Mouse (Mus musculus): ENCODE data around the gene Tlr9.

Gene Tlr9

DNA sequence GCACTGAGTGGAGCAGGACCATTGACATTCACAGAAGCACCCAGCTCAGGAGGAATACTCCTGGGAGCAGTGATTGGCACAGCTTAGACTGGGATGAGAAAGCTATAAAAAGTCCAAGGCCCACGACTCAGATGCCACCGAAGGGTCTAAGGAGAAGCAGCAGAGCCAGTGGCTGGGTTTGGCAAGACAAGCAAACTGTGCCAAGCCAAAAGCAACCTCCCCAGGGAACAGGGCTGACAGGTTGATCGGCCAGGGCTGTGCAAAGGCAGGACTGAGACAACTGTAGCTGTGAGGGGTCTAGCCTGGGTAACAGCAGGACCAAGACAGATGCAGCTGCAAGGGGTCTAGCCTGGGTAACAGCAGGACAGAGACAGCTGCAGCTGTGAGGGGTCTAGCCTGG, 10.6 kb downstream of the Tlr9 start:
- in situ Hi-C loops (cut with MboI): no loop called here

DNA sequence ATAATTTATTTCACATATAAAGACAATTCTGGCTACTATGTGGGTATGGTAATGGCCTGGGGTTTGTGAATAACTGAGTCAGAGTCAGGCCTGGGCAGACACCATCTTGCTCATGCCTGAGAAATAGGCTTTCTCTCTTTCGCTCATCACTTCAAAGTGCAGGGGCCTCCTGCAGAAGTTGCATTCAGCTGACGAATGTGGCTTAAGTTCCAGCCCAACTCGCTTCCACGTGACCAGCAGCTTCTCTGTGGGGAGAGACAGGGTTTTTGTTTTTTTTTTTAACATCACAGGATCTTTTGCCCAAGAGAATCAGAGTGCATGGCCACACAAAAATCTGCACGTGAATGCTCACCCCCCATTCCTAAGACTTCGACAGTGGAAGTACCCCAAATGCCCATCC, 11.6 kb downstream of the Tlr9 start:
- in situ Hi-C loops (cut with MboI): no loop called here

DNA sequence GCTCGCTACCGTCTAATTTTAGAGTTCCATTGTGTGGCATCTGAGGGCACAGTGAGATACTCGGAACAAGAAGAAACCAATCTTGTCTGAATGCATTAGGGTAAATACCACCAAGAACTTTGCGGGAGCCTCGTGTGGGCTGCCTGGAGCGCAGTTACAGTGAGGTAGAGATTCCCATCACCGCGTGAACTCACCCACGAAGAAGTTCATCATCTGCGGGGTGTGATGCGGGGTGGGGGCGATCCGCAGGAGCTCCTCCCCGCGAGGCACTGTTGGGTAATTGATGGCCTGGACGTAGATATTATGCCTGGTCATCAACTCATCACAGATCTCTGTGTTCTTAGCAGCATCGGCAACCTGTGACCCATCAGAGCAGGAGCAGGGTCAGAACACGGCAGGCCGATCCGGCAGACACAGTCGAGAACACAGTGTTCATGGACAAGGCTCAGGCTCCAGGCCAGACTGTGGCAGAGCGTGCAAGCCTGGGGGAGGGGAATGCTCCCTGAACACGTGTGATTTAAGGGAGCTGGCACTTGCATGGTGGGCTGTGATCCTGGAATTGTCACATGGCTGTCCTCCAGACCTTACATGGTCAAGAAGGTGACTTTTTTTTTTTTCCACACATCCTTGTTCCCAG, 12.9 kb downstream of the Tlr9 start:
- in situ Hi-C loops (cut with MboI): no loop called here

DNA sequence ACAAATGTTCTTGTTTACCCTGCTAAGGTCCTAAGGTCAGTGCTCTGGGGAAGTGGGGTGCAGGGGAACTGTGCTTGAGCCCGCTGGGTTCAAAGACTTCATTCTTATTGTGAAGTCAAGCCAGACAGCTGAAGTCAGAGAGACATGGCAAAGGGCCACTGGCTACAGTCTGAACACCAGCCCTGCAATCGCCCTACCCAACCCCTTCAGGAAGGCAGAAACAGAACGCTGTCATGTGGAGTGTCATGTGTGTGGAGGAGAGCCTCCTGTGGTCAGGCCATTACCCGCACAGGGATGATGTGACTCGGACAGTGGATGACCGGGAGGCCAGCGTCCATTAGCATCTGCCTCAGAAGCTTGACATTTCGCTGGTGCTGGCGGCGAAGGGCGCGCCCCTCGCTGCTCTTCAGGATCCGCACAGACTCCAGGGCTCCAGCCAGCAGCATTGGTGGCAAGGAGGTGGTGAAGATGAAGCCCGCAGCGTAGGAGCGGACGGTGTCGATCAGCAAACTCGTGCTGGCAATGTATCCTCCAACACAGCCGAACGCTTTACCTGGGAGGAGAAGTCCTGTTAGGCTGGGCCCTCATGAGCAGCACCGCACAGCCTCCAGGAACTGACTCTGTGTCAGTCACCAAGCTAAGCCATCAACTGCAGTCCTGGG, 13.9 kb downstream of the Tlr9 start:
- in situ Hi-C loops (cut with MboI): no loop called here

DNA sequence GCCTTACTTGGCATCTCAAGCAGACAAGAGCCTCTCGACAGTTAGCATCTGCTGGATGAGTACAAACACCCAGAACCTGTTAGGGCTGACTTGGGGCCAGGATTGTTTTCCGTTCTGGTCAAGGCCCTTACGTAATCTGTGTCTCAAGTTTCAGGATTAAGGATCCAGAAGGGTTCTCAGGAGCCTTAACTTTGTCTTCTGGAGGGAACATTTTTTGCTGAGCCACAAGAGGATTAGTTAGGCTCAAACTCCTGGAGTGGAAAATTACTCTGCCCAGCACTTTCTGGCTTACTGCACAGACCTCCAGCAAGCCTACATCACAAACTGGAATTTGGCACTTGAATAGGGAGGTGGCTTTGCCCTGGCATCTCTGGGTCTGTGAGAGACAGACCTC, 14.4 kb downstream of the Tlr9 start:
- in situ Hi-C loops (cut with MboI): no loop called here

DNA sequence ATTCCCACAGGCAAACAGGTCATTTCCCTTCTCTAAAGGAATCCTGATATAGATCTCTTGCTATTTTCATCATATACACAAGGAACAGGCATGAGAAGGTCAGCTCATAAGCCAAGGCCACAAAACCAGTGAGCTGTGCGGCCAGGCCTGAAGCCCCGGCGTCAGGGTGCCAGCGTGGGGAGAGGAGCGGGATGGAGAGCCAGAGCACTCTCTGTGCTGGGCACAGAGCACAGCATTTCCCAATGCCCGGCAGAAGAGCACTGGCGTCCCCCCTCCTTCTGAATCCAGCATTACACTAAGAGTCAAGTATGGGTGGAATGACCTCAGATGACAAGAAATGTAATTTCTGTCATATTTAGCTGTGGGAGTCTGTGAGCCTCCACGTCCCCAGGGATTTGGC, 15.0 kb downstream of the Tlr9 start:
- in situ Hi-C loops (cut with MboI): no loop called here

DNA sequence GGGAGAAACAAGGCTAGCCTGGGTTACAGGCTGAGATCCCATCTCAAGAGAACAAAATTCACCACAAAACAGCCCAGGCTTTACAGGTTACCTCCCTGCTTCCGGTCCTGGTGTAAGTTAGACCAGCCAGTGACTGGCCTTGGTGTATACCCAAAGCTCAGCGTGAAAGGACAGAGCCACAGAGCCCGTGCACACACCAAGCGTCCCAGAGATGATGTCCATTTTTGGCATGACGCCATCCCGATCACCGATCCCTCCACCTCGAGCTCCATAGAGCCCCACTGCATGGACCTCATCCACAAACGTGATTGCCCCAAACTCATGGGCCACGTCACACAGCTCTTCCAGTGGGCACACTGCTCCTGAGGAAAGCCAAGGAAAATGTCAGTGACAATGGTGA, 15.5 kb downstream of the Tlr9 start:
- in situ Hi-C loops (cut with MboI): no loop called here

DNA sequence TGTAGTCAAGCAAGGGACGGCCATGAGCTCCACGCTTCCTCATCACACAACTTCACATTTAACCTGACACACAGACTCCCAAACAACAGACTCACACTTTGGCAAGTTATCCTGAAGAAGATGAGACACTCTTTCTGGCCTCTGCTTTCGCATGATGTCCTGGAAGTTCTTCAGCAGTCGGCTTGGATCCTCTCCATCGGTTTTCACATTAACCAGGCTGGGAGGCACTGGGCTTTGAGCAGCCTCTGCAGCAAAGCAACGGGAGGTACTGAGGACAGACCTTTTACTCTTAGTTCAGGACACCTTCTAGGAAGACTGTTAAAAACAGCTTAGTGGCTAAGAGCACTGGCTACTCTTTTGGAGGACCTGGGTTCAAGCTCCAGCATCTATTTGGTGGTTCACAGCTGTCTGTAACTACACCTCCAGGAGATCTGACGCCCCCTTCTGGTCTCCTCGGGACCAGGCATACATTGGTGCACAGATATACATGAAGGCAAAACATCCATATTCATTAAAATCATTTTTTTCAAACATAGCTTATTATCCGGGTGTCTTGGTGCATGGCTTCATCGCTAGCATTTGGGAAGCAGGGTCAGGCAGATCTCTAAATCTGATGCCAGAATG, 19.3 kb downstream of the Tlr9 start:
- in situ Hi-C loops (cut with MboI): no loop called here

DNA sequence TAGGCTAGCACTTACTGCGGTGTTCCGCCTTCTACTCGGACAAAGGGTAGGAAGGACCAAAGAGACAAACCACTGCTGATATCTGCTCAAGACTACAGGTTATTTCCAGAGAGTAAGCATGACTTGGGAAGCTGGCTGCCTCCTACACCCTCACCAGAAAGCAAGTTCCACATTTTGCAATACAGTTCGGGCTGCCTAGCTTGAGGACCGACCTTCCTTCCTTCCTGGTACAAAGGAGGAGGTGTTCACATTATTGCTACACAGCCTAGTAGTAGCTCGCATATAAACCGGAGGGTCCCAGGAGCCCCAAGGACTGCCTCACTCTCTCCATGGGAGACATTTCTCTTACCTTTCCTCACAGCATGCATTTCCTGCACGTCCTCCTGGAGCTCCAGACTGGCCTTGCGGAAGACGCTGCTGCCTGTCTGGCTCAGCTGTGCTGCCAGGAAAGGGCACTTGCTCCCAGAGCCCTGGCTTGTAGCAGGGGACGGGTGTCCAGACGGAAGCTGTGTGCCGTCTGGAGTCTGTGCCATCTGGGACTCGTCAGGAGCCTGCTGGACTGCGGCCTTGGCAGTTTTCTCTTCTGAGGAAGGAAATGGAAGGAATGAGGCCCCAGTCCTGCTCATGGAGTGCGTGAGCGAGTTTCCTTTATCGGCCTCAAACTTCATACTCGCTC, 20.6 kb downstream of the Tlr9 start:
- in situ Hi-C loops (cut with MboI): no loop called here

DNA sequence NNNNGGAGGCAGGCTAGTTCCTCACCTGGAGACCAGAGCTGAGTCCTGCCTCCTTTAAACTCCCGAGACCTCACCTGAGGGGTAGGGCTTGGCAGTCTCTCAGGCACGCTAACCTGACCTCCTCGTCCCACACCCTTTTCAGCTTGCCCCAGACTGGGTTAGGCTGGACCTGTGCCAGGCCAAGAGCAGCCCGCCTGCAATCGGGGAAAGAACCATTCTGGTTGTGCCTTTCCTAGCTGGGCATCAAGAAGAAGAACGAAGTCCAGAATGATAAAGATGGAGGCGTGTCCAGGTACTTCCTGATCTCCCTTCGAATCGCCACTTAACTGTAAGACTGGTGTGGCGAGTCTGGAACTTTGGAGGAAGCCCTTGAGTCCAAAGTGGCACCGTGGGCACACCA, 27.2 kb downstream of the Tlr9 start:
- in situ Hi-C loops (cut with MboI): no loop called here

DNA sequence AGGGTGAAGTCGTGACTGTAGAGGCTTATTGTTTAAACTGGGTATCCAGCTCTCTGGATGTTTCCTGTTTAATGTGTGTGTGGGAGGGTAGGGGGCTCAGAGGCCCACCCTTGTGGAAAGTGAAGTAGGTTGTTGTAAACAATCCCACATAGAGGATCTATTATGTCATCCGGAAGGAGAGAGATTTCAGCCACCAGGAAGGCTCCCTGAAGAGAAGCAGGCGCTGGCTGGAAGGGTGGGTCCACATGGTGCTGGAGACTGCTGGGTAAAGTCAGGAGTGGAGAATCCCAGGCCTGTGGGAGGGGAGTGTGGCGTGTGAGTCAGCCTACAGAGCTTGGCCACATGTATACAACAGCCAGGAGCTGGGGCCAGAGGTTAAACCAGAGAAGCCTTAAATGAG, 27.8 kb downstream of the Tlr9 start:
- in situ Hi-C loops (cut with MboI): no loop called here

DNA sequence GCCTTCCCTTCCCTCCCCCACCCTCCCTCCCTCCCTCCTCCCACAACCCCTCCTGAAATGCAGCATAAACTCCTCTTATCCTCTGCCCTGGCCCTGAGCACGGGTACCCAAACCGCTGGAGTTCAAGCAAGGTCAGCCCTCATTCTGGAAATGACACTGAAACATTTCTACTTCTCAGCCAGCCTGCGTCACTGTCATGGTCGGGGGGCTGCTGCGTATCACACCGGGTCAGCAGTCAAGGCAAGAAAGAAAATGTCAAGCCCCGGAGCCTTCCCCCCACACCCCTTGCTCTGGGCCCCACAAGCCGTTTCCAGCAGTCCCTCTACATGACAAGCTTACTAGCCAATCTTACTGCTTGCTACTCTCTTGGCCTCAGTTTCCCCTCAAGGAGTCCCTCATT, 28.7 kb downstream of the Tlr9 start:
- in situ Hi-C loops (cut with MboI): no loop called here

DNA sequence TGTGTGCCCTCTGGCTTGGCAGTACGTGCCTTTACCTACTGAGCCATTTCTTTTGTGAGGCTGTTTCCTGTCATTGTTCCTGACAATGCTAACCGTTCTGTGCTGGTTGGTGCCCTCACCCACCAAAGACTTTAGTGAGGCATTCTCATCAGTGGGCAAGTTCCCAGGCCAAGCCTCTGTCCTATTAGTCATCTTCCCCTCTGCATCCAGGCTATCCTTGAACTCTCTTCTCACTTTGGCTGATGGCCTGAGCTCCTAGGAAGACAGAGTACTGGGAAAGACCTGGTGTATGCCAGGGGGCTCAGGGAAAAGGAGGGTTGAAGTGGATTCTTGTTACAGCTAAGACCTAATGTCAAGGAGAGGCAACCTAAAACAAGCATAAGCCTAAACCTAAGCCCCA, 31.6 kb downstream of the Tlr9 start:
- in situ Hi-C loops (cut with MboI): no loop called here

DNA sequence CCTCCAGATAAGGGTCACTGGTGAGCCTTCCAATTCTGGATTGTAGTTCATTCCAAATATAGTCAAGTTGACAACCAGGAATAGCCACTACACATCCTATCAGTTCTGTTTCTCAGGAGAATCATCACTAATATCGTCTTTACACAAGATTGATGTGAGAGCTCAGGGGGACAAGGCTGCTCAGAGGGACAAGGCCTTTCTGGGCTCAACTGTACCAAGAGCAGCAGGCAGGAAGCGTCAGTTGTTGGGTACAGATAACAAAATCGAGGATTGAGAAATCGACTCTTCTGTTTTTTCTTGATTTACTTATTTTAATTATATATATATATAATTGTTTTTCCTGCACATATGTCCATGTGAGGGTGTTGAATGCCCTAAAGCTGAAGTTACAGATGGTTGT, 36.0 kb downstream of the Tlr9 start:
- in situ Hi-C loops (cut with MboI): no loop called here

DNA sequence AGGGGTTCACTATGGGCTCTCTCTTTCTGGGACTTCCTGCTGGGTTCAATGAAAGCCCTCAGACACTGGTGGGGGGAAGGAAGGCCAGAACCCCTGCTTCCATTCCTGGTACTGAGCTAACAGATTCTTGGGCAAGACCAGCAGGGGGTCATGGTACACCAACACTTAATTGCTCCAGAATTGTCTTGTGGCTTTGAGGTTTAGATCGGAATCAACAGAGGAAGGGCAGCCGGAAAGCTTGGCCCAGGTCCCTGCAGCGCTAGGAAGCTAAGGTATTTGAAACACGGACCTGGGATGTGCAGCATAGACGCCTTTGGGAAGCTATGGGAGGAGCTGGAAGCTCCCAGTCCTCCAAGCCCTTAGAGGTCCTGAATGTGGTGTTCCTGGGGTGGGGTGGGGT, 36.6 kb downstream of the Tlr9 start:
- in situ Hi-C loops (cut with MboI): no loop called here

DNA sequence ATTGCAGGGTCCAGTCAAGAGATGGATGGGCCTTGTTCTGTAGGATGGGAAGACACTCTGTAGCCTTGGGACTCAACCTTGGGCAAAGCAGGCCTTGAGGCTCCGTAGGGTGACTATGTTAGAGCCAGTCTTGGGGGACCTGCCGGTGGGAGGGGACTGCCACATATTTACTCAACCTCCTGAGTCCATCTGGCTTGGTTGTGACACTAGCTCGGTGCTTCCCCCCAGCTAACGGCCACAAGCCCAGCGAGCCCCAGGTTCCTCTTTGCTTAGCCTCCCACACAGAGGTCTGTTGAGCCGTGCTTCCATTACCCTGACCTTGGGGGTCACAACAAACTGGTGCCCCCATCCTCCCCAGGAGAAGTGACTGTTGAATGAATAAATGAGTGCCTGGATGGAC, 38.7 kb downstream of the Tlr9 start:
- in situ Hi-C loops (cut with MboI): no loop called here

DNA sequence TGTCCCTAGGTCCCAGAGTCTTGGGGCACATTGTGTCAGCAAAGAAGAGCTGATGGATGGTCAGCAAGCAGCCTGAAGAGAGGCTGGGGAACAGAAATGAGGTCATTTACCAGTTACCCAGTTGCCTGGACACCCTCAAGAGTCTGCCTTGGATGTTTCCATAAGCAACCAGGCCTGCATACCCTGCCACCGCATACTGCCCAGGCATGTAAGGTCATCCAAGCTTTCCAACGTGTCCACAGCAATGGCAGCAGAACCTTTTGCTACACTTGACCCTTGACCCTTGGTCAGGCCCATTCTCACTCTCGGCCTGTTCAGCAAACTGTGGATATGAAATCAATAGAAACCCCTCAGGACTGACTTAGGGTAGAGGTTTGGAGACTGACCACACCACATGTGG, 39.1 kb downstream of the Tlr9 start:
- in situ Hi-C loops (cut with MboI): no loop called here

DNA sequence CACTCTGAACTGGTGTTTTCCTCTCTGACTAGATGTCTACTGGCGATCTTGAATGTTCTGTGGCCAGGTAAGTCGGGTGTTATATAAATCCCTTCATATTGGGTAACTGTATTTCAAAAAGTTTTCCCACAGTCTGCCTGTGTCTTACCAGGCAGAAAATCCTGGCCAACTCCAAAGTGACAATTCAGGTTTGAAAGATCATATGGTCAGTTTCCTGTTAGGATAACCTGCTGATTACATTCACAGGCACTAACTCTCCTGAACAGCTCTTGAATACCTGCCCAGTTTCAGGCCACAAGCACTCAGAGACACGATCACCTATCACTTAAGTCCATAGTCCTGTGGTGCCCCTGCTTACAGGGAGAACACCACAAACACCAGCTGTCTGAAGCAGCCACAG, 39.7 kb downstream of the Tlr9 start:
- in situ Hi-C loops (cut with MboI): no loop called here

DNA sequence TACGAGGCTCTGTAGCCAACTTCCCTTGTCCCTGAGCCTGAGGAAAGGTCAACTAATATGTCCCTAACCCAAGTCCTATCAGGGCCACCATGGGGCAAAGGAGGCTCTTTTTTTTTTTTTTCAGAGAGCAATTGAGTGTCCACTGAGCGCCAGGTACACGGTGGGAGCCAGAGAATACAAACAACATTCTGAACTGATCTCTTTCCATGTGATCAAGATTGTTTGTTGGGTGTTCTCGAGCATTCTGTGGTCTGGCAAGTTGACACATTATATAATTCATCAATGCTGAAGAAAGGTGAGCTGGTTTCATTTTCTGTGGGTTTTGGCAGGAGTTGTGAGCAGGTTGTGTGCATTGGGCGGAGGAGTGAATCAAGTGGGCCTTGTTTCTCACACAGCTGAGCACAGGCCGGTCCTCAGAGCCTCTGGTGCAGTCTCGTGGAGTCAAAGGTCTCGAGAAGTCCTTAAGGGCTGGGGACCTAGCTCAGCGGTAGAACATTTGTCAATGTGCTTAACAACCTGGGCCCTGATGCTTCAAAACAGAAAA, 41.1 kb downstream of the Tlr9 start:
- in situ Hi-C loops (cut with MboI): no loop called here

DNA sequence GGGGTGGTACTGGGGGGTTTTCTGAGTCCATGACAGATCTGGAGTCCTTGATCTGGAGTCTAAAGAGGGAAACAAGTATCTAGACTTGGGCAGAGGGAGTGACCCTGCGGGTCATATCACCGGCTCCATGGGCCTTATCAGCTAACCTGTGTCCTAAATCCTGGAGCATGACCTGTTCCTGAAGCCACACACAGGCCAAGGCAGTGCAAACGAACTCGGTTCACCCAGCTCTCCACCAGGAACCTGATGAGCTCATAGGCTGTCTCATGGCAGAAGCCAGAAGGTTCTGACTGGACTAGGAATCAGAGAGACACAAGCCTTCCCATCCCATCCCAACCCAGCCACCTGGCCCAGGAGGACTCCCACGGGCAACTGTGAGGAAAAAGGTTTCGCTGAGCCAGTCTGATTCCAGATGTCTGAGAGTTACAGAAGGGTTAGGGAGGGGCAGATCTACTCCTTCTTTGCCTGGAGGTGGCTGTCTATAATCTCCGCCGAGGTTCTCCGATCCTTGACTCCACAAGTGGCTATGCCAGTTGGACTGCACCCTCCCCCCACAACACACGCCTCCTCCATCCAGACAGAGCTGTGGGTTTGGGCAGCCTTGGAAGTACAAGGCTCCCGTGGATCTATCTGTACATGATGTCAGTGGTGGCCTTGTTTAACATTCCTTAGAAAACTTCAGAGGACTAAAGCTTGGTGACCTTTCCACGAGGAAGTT, 43.1 kb downstream of the Tlr9 start:
- in situ Hi-C loops (cut with MboI): no loop called here

DNA sequence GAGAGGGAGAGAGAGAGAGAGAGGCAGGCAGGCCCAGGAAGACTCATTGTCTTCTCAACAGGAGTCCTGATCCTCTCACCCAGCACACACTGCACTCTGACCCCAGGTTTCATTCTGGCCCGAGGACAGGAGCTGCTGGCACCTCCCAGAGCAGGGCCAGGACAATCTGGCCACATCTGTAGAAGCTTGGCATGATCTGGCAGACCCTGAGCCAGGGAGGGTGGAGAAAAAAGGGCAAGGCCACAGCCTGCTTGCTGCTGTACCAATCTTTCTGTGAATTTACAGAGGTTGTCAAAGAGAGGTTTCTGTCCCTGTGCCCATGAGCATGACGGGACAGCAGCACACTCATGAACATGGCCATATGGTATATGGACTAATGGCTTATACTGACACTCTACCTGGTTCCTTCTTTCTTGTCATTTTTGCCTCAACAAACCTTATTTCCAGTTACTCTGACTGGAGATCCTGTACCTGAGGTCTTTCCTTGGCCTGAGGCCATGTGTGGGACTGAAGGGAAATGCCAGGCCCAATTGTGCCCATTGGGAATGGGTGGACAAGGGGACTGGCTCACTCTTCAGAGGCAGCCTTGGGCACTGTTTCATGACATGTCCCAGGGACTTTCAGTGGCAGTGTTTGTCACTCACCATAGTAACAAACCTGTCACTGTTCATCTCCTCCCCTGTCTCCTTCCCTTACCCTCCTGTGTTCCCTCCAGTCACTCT, 44.7 kb downstream of the Tlr9 start:
- in situ Hi-C loops (cut with MboI): no loop called here

DNA sequence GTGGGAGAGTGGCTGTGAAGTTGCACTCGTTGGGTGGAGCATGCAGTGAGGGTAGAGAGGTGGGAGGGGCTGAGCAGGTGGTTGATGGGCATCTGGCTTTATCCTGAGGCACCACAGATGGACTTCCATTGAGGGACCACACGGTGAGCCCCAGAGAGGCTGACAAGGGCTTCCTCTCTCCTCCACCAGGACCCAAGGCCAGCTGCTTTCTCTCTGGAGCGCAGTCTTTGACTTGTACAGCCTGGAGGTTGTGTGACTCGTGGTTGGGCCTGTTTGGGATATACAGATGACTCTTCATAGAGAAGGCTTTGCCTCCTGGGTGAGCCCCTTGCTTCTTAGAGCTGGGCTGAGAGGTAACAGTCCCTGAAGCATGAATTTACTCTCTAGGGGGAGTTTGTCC, 46.0 kb downstream of the Tlr9 start:
- in situ Hi-C loops (cut with MboI): no loop called here

All from mature B cell (primary cell).